Mouse (Mus musculus): Measurements from ENCODE around the gene Gm26938.

The Gm26938 gene

GRCm38 (mm10) chr5:139826357-139827055 lies at the start of gene Gm26938, which contains the start of gene Psmg3:
Gene Gm26938, minus strand, starts transcription at chr5:139826407.
Gene Psmg3, minus strand, starts transcription at chr5:139826885.
- DNase-seq (ENCODE audit: low read depth, low spot score), result peak; percentile 93

GRCm38 (mm10) chr5:139871526-139871925 lies 45.3 kb upstream of the Gm26938 start:
- DNase-seq (ENCODE audit: low read depth, low spot score), result no peak

GRCm38 (mm10) chr5:139870886-139871285 lies 44.7 kb upstream of the Gm26938 start:
- DNase-seq (ENCODE audit: low read depth, low spot score), result no peak

- no peak for DNase-seq (ENCODE audit: low read depth, low spot score)
Observed at GRCm38 (mm10) chr5:139862759-139863158, 36.6 kb upstream of the Gm26938 start.

- no peak for DNase-seq (ENCODE audit: low read depth, low spot score)
Observed at GRCm38 (mm10) chr5:139860328-139861104, 34.3 kb upstream of the Gm26938 start.

GRCm38 (mm10) chr5:139849626-139850320 lies 23.6 kb upstream of the Gm26938 start:
- DNase-seq (ENCODE audit: low read depth, low spot score), result no peak

- DNase-seq (ENCODE audit: low read depth, low spot score), result no peak
Observed at GRCm38 (mm10) chr5:139839142-139839541, 12.9 kb upstream of the Gm26938 start.

- DNase-seq (ENCODE audit: low read depth, low spot score), result peak; percentile 54
Observed at GRCm38 (mm10) chr5:139838476-139838892, 12.3 kb upstream of the Gm26938 start.

GRCm38 (mm10) chr5:139835706-139836105 lies 9.5 kb upstream of the Gm26938 start:
- no peak for DNase-seq (ENCODE audit: low read depth, low spot score)

- peak; percentile 35 for DNase-seq (ENCODE audit: low read depth, low spot score)
Observed at GRCm38 (mm10) chr5:139832125-139832524, 5.9 kb upstream of the Gm26938 start.

- peak; percentile 88 for DNase-seq (ENCODE audit: low read depth, low spot score)
Observed at GRCm38 (mm10) chr5:139830734-139831133, 4.5 kb upstream of the Gm26938 start.

GRCm38 (mm10) chr5:139829384-139829783 lies 3.2 kb upstream of the Gm26938 start:
- DNase-seq (ENCODE audit: low read depth, low spot score), result no peak

GRCm38 (mm10) chr5:139827593-139827992 lies 1.4 kb upstream of the Gm26938 start:
- DNase-seq (ENCODE audit: low read depth, low spot score), result peak; percentile 57

GRCm38 (mm10) chr5:139825947-139826346 lies 260 bp downstream of the Gm26938 start:
- DNase-seq (ENCODE audit: low read depth, low spot score), result no peak

- no peak for DNase-seq (ENCODE audit: low read depth, low spot score)
Observed at GRCm38 (mm10) chr5:139824531-139824930, 1.7 kb downstream of the Gm26938 start.

GRCm38 (mm10) chr5:139821466-139822459 lies 4.4 kb downstream of the Gm26938 start:
- no peak for DNase-seq (ENCODE audit: low read depth, low spot score)

GRCm38 (mm10) chr5:139819538-139820181 lies 6.5 kb downstream of the Gm26938 start, which contains the start of gene Tmem184a:
Gene Tmem184a, minus strand, starts transcription at chr5:139819917.
- no peak for DNase-seq (ENCODE audit: low read depth, low spot score)

GRCm38 (mm10) chr5:139818801-139819200 lies 7.4 kb downstream of the Gm26938 start:
- DNase-seq (ENCODE audit: low read depth, low spot score), result peak; percentile 46

GRCm38 (mm10) chr5:139818056-139818455 lies 8.2 kb downstream of the Gm26938 start:
- DNase-seq (ENCODE audit: low read depth, low spot score), result no peak

GRCm38 (mm10) chr5:139817292-139817691 lies 8.9 kb downstream of the Gm26938 start:
- peak; percentile 45 for DNase-seq (ENCODE audit: low read depth, low spot score)

All from A20 (cell line).